Mouse (Mus musculus): Measurements from ENCODE around the gene Ldhd. TPM values are rescaled to one million over a fixed set of nuclear protein-coding genes. Genes with fewer than 3 reads are reported as not detected.

Ldhd gene
- polyA plus RNA-seq, 1 experiment from 2014 or later = 0.99 TPM

GRCm38 (mm10) chr8:111594951-111595350, 35.2 kb downstream of the Ldhd start:
- no peak for ATAC-seq (ENCODE audit: insufficient number of reproducible peaks, low FRiP score, low TSS enrichment, low read depth)
- Histone ChIP-seq H3K36me3 (no peaks in the 10 kb centered on the region), H3K4me2 (replicated peaks) (no peak overlapping the region), H3K27ac (replicated peaks) (no peak overlapping the region), H3K4me1 (peaks cover 26% of the 10 kb centered on the region), H3K4me3 (replicated peaks) (no peak overlapping the region), H3K27me3 (no peaks in the 10 kb centered on the region), H3K9me3 (replicated peaks) (no peaks in the 10 kb centered on the region), H3K9ac (no peak overlapping the region)
- 90% methylated on average over 2 of the region's 2 CpGs for WGBS

GRCm38 (mm10) chr8:111594044-111594840, 35.9 kb downstream of the Ldhd start:
- Histone ChIP-seq H3K9me3 (replicated peaks) (no peaks in the 10 kb centered on the region), H3K27ac (replicated peaks) (no peak overlapping the region), H3K4me1 (peaks cover 26% of the 10 kb centered on the region), H3K9ac (no peak overlapping the region), H3K27me3 (no peaks in the 10 kb centered on the region), H3K4me2 (replicated peaks) (no peak overlapping the region), H3K36me3 (no peaks in the 10 kb centered on the region), H3K4me3 (replicated peaks) (no peak overlapping the region)
- 82% methylated on average over 3 of the region's 3 CpGs for WGBS
- no peak for ATAC-seq (ENCODE audit: insufficient number of reproducible peaks, low FRiP score, low TSS enrichment, low read depth)

- no peak for ATAC-seq (ENCODE audit: insufficient number of reproducible peaks, low FRiP score, low TSS enrichment, low read depth)
- Histone ChIP-seq H3K27me3 (no peaks in the 10 kb centered on the region), H3K4me2 (replicated peaks) (no peak overlapping the region), H3K27ac (replicated peaks) (no peak overlapping the region), H3K9me3 (replicated peaks) (no peaks in the 10 kb centered on the region), H3K36me3 (no peaks in the 10 kb centered on the region), H3K4me3 (replicated peaks) (no peak overlapping the region), H3K4me1 (peaks cover 26% of the 10 kb centered on the region), H3K9ac (no peak overlapping the region)
- WGBS = 67% methylated on average over 7 of the region's 7 CpGs
These were observed 37.7 kb downstream of the Ldhd start for GRCm38 (mm10) chr8:111592390-111592910.

GRCm38 (mm10) chr8:111591176-111591575, 39.0 kb downstream of the Ldhd start:
- Histone ChIP-seq H3K4me2 (replicated peaks) (no peak overlapping the region), H3K27ac (replicated peaks) (no peak overlapping the region), H3K9me3 (replicated peaks) (no peaks in the 10 kb centered on the region), H3K27me3 (no peaks in the 10 kb centered on the region), H3K36me3 (no peaks in the 10 kb centered on the region), H3K4me3 (replicated peaks) (no peak overlapping the region), H3K9ac (no peak overlapping the region), H3K4me1 (peaks cover 16% of the 10 kb centered on the region)
- ATAC-seq (ENCODE audit: insufficient number of reproducible peaks, low FRiP score, low TSS enrichment, low read depth) = no peak

GRCm38 (mm10) chr8:111590214-111590613, 40.0 kb downstream of the Ldhd start:
- Histone ChIP-seq H3K4me3 (replicated peaks) (no peak overlapping the region), H3K4me1 (0 out of 2 replicates have a peak, but pooled peaks cover 7% of the 10 kb centered on the region), H3K4me2 (replicated peaks) (no peak overlapping the region), H3K9ac (no peak overlapping the region), H3K9me3 (replicated peaks) (no peaks in the 10 kb centered on the region), H3K27me3 (no peaks in the 10 kb centered on the region), H3K27ac (replicated peaks) (no peak overlapping the region), H3K36me3 (no peaks in the 10 kb centered on the region)
- 85% methylated on average over 3 of the region's 3 CpGs for WGBS
- no peak for ATAC-seq (ENCODE audit: insufficient number of reproducible peaks, low FRiP score, low TSS enrichment, low read depth)

GRCm38 (mm10) chr8:111588336-111588735, 41.8 kb downstream of the Ldhd start:
- WGBS = 87% methylated on average over 2 of the region's 2 CpGs
- H3K27ac ChIP-seq (replicated peaks) = no peak overlapping the region
- 0 out of 2 replicates have a peak, but pooled peaks cover 6% of the 10 kb centered on the region for H3K4me1 ChIP-seq
- ATAC-seq (ENCODE audit: insufficient number of reproducible peaks, low FRiP score, low TSS enrichment, low read depth) = no peak
- no peaks in the 10 kb centered on the region for H3K27me3 ChIP-seq
- no peak overlapping the region for H3K4me3 ChIP-seq (replicated peaks)
- H3K36me3 ChIP-seq = peaks cover 10% of the 10 kb centered on the region; the same call in 1 of the 2 replicates
- H3K4me2 ChIP-seq (replicated peaks) = no peak overlapping the region
- H3K9ac ChIP-seq = no peak overlapping the region
- H3K9me3 ChIP-seq (replicated peaks) = no peaks in the 10 kb centered on the region

- H3K27me3 ChIP-seq = no peaks in the 10 kb centered on the region
- H3K4me1 ChIP-seq = 0 out of 2 replicates have a peak, but pooled peaks cover 6% of the 10 kb centered on the region
- no peaks in the 10 kb centered on the region for H3K9me3 ChIP-seq (replicated peaks)
- 92% methylated on average over 1 of the region's 1 CpGs for WGBS
- no peak overlapping the region for H3K4me2 ChIP-seq (replicated peaks)
- H3K36me3 ChIP-seq = peaks cover 10% of the 10 kb centered on the region; the same call in 1 of the 2 replicates
- no peak overlapping the region for H3K27ac ChIP-seq (replicated peaks)
- H3K9ac ChIP-seq = no peak overlapping the region
- H3K4me3 ChIP-seq (replicated peaks) = no peak overlapping the region
- no peak for ATAC-seq (ENCODE audit: insufficient number of reproducible peaks, low FRiP score, low TSS enrichment, low read depth)
These were observed 42.6 kb downstream of the Ldhd start for GRCm38 (mm10) chr8:111587545-111588094.

GRCm38 (mm10) chr8:111584946-111585345, 45.2 kb downstream of the Ldhd start:
- no peak overlapping the region for H3K9ac ChIP-seq
- H3K4me3 ChIP-seq (replicated peaks) = no peak overlapping the region
- ATAC-seq (ENCODE audit: insufficient number of reproducible peaks, low FRiP score, low TSS enrichment, low read depth) = no peak
- H3K4me1 ChIP-seq = no peaks in the 10 kb centered on the region
- WGBS = 82% methylated on average over 3 of the region's 3 CpGs
- no peak overlapping the region for H3K4me2 ChIP-seq (replicated peaks)
- H3K27me3 ChIP-seq = no peaks in the 10 kb centered on the region
- H3K27ac ChIP-seq (replicated peaks) = no peak overlapping the region
- no peaks in the 10 kb centered on the region for H3K9me3 ChIP-seq (replicated peaks)
- H3K36me3 ChIP-seq = peaks cover 10% of the 10 kb centered on the region; the same call in 1 of the 2 replicates

- Histone ChIP-seq H3K9ac (no peak overlapping the region), H3K4me3 (replicated peaks) (no peak overlapping the region), H3K9me3 (replicated peaks) (no peaks in the 10 kb centered on the region), H3K27ac (replicated peaks) (no peak overlapping the region), H3K4me1 (no peaks in the 10 kb centered on the region), H3K36me3 (peaks cover 14% of the 10 kb centered on the region; the same call in 1 of the 2 replicates), H3K4me2 (replicated peaks) (no peak overlapping the region), H3K27me3 (no peaks in the 10 kb centered on the region)
- no peak for ATAC-seq (ENCODE audit: insufficient number of reproducible peaks, low FRiP score, low TSS enrichment, low read depth)
- WGBS = 52% methylated on average over 3 of the region's 3 CpGs
These were observed 47.8 kb downstream of the Ldhd start for GRCm38 (mm10) chr8:111582386-111582785.

GRCm38 (mm10) chr8:111580306-111580705, 49.9 kb downstream of the Ldhd start:
- Histone ChIP-seq H3K27ac (replicated peaks) (no peak overlapping the region), H3K27me3 (no peaks in the 10 kb centered on the region), H3K4me3 (replicated peaks) (no peak overlapping the region), H3K36me3 (peaks cover 14% of the 10 kb centered on the region; the same call in 1 of the 2 replicates), H3K9me3 (replicated peaks) (no peaks in the 10 kb centered on the region), H3K9ac (no peak overlapping the region), H3K4me1 (peaks cover 12% of the 10 kb centered on the region; the same call in 1 of the 2 replicates), H3K4me2 (replicated peaks) (no peak overlapping the region)
- WGBS = 86% methylated on average over 3 of the region's 3 CpGs
- ATAC-seq (ENCODE audit: insufficient number of reproducible peaks, low FRiP score, low TSS enrichment, low read depth) = no peak

- H3K4me1 ChIP-seq = peaks cover 12% of the 10 kb centered on the region; the same call in 1 of the 2 replicates
- H3K36me3 ChIP-seq = peaks cover 14% of the 10 kb centered on the region; the same call in 1 of the 2 replicates
- no peak for ATAC-seq (ENCODE audit: insufficient number of reproducible peaks, low FRiP score, low TSS enrichment, low read depth)
- no peak overlapping the region for H3K4me2 ChIP-seq (replicated peaks)
- no peaks in the 10 kb centered on the region for H3K27me3 ChIP-seq
- 94% methylated on average over 1 of the region's 1 CpGs for WGBS
- no peaks in the 10 kb centered on the region for H3K9me3 ChIP-seq (replicated peaks)
- no peak overlapping the region for H3K4me3 ChIP-seq (replicated peaks)
- H3K27ac ChIP-seq (replicated peaks) = no peak overlapping the region
- H3K9ac ChIP-seq = no peak overlapping the region
These were observed 50.9 kb downstream of the Ldhd start for GRCm38 (mm10) chr8:111579318-111579717.
